21 mouse cellular contexts compared by ENCODE assay signal in the genomic region with DNA sequence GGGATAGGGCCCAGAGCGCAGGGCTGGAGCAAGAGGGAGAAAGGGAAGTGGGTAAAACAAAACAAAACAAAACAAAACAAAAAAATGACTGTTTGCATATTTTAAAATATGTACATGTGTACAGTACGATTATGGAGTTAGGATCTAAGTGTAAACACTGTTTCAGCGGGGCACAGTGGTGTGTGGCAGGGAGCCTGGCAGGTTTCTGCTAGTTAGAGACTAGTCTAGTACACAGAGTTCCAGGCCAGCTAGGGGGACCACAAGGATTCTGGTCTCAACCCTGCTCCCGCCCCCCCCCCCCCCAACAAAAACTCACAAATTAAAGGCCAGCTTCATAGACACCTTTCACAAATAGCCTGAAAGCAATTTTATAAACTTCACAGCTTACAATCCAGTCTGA. TPM values are rescaled to one million over a fixed set of nuclear protein-coding genes. Genes with fewer than 3 reads are reported as not detected.
DNase-seq lines count a peak whose midpoint lies in the region; ATAC-seq and TF ChIP-seq lines count a peak whose summit lies in the region.
"Had no signal": no experiment of that assay in that cellular context is flagged by ENCODE, and none has a peak within 500 bp of the region (broad histone marks: within the 10 kb centered on the region; RNA-seq: fewer than 3 reads in every experiment).

No protein-coding gene starts in this region.

- H3K9ac ChIP-seq in hindbrain, embryonic 15.5 days: no peak overlapping the region
- no peak overlapping the region for H3K9ac ChIP-seq in hindbrain, postnatal 0 days (replicated peaks; ENCODE audit: low read length)
- no peak overlapping the region for H3K9ac ChIP-seq in lung, embryonic 15.5 days
- no peak overlapping the region for H3K9ac ChIP-seq in embryonic facial prominence, embryonic 15.5 days
- H3K9ac ChIP-seq: forebrain, embryonic 12.5 days; forebrain, embryonic 15.5 days; heart, embryonic 13.5 days had no signal

- peaks cover 40% of the 10 kb centered on the region for H3K36me3 ChIP-seq in hindbrain, embryonic 15.5 days
- H3K36me3 ChIP-seq in hindbrain, postnatal 0 days (ENCODE audit: insufficient read depth, low read length): peaks cover 34% of the 10 kb centered on the region
- peaks cover 43% of the 10 kb centered on the region for H3K36me3 ChIP-seq in lung, embryonic 15.5 days
- H3K36me3 ChIP-seq in embryonic facial prominence, embryonic 15.5 days: peaks cover 40% of the 10 kb centered on the region

- no peaks in the 10 kb centered on the region for H3K27me3 ChIP-seq in hindbrain, embryonic 15.5 days
- H3K27me3 ChIP-seq in hindbrain, postnatal 0 days (ENCODE audit: insufficient read depth, low read length): no peaks in the 10 kb centered on the region
- H3K27me3 ChIP-seq in lung, embryonic 15.5 days: no peaks in the 10 kb centered on the region
- no peaks in the 10 kb centered on the region for H3K27me3 ChIP-seq in embryonic facial prominence, embryonic 15.5 days
- H3K27me3 ChIP-seq: forebrain, embryonic 12.5 days; forebrain, embryonic 15.5 days; heart, embryonic 13.5 days had no signal

- no peak for TF ChIP-seq CTCF in hindbrain, postnatal 0 days (IDR thresholded peaks at IDR 0.05; ENCODE audit: low read depth)
- no peak for TF ChIP-seq CTCF in lung, adult 2 months (IDR thresholded peaks at IDR 0.05; ENCODE audit: insufficient read depth, low read length)

- DNase-seq in heart, adult 11 months: peak; percentile 74
- DNase-seq in heart, postnatal 4 days: no peak
- DNase-seq in hindbrain, postnatal 0 days (ENCODE audit: low spot score): no peak
- no peak for DNase-seq in lung, adult 2 months
- DNase-seq in ovary, postnatal 36 days (ENCODE audit: low spot score): no peak
- DNase-seq: adrenal gland, adult 2 months; adrenal gland, postnatal 14 days; cerebellum, adult 11 months; cerebellum, adult 2 months; cerebellum, adult 9-11 months; cerebellum, postnatal 25 days; gastrocnemius, postnatal 10 days; gastrocnemius, postnatal 36 days; heart, postnatal 14 days had no signal

- no peaks in the 10 kb centered on the region for H3K9me3 ChIP-seq in hindbrain, embryonic 15.5 days
- H3K9me3 ChIP-seq in hindbrain, postnatal 0 days (ENCODE audit: low read length): no peaks in the 10 kb centered on the region
- no peaks in the 10 kb centered on the region for H3K9me3 ChIP-seq in lung, embryonic 15.5 days
- H3K9me3 ChIP-seq in embryonic facial prominence, embryonic 15.5 days (replicated peaks): no peaks in the 10 kb centered on the region
- H3K9me3 ChIP-seq: forebrain, embryonic 12.5 days; forebrain, embryonic 15.5 days; heart, embryonic 13.5 days had no signal

- H3K4me1 ChIP-seq in hindbrain, embryonic 15.5 days (replicated peaks): no peaks in the 10 kb centered on the region
- no peaks in the 10 kb centered on the region for H3K4me1 ChIP-seq in hindbrain, postnatal 0 days (ENCODE audit: insufficient read depth, low read length)
- no peaks in the 10 kb centered on the region for H3K4me1 ChIP-seq in lung, embryonic 15.5 days
- H3K4me1 ChIP-seq in lung, adult 2 months (ENCODE audit: control insufficient read depth, insufficient read depth, low read length): no peaks in the 10 kb centered on the region
- no peaks in the 10 kb centered on the region for H3K4me1 ChIP-seq in embryonic facial prominence, embryonic 15.5 days
- H3K4me1 ChIP-seq: forebrain, embryonic 12.5 days; forebrain, embryonic 15.5 days had no signal

- peak; percentile 33; the same call in 1 of the 2 replicates for ATAC-seq in hindbrain, embryonic 15.5 days (ENCODE audit: low FRiP score, low read depth)
- ATAC-seq in hindbrain, postnatal 0 days: no peak
- peak; percentile 55; the same call in 1 of the 2 replicates for ATAC-seq in lung, embryonic 15.5 days (ENCODE audit: borderline replicate concordance, extremely low read depth, low FRiP score, low TSS enrichment)
- ATAC-seq in embryonic facial prominence, embryonic 15.5 days (ENCODE audit: insufficient number of reproducible peaks, low FRiP score, low TSS enrichment, low read depth): no peak
- ATAC-seq: CD4-positive, CD25-positive, alpha-beta regulatory T cell, adult 4 months; forebrain, embryonic 15.5 days had no signal

- no peak overlapping the region for H3K4me2 ChIP-seq in hindbrain, embryonic 15.5 days
- H3K4me2 ChIP-seq in hindbrain, postnatal 0 days (ENCODE audit: low read depth, low read length): no peak overlapping the region
- no peak overlapping the region for H3K4me2 ChIP-seq in lung, embryonic 15.5 days
- no peak overlapping the region for H3K4me2 ChIP-seq in embryonic facial prominence, embryonic 15.5 days (replicated peaks)
- H3K4me2 ChIP-seq: forebrain, embryonic 12.5 days; forebrain, embryonic 15.5 days; heart, embryonic 13.5 days had no signal

- no peak for TF ChIP-seq POLR2A in lung, adult 2 months (IDR thresholded peaks at IDR 0.05; ENCODE audit: borderline replicate concordance, extremely low read depth, low read depth, low read length)

- 92% methylated on average over 4 of the region's 4 CpGs for WGBS in hindbrain, embryonic 15.5 days
- 79% methylated on average over 4 of the region's 4 CpGs for WGBS in hindbrain, postnatal 0 days
- WGBS in lung, embryonic 15.5 days: 63% methylated on average over 4 of the region's 4 CpGs
- 74% methylated on average over 4 of the region's 4 CpGs for WGBS in lung, adult 2 months
- 69% methylated on average over 4 of the region's 4 CpGs for WGBS in embryonic facial prominence, embryonic 15.5 days

- H3K27ac ChIP-seq in hindbrain, embryonic 15.5 days (replicated peaks): no peak overlapping the region
- no peak overlapping the region for H3K27ac ChIP-seq in hindbrain, postnatal 0 days
- no peak overlapping the region for H3K27ac ChIP-seq in lung, embryonic 15.5 days
- 0 out of 2 replicates have a peak overlapping the region, but pooled peaks have one; percentile 17 for H3K27ac ChIP-seq in embryonic facial prominence, embryonic 15.5 days (replicated peaks)
- H3K27ac ChIP-seq: forebrain, embryonic 12.5 days; forebrain, embryonic 15.5 days; heart, embryonic 13.5 days had no signal

- H3K4me3 ChIP-seq in hindbrain, embryonic 15.5 days: no peak overlapping the region
- no peak overlapping the region for H3K4me3 ChIP-seq in hindbrain, postnatal 0 days (ENCODE audit: low read length)
- no peak overlapping the region for H3K4me3 ChIP-seq in lung, embryonic 15.5 days
- H3K4me3 ChIP-seq in lung, adult 2 months (replicated peaks; ENCODE audit: extremely low read depth, low read depth, low read length): no peak overlapping the region
- no peak overlapping the region for H3K4me3 ChIP-seq in embryonic facial prominence, embryonic 15.5 days (replicated peaks)
- H3K4me3 ChIP-seq: forebrain, embryonic 12.5 days; forebrain, embryonic 15.5 days; heart, embryonic 13.5 days had no signal

RNA-seq across cellular contexts. Expression of gene Ccnl1, which starts 14.6 kb away (rescaled TPM):
- total RNA-seq in heart, postnatal 4 days (2021): 10 to 100 TPM; 43.3 to 49.6 TPM
- polyA plus RNA-seq in hindbrain, embryonic 15.5 days (2015; fragmentation: Nextera tagmentation; extraction: Ambion mirVana): 63.6 and 66.1 TPM in 2 replicates
- 32.9 and 34.8 TPM in 2 replicates for total RNA-seq in hindbrain, postnatal 0 days (2014; rRNA removed)
- 56.8 and 56.9 TPM in 2 replicates for polyA plus RNA-seq in hindbrain, postnatal 0 days (2015; fragmentation: Nextera tagmentation; extraction: Ambion mirVana)
- polyA plus RNA-seq in lung, embryonic 15.5 days (2015; fragmentation: Nextera tagmentation; extraction: Ambion mirVana): 106 and 116 TPM in 2 replicates
- 51.4 and 75.1 TPM in 2 replicates for polyA plus RNA-seq in lung, adult 2 months (2012; rRNA removed)
- polyA plus RNA-seq in embryonic facial prominence, embryonic 15.5 days (2015; fragmentation: Nextera tagmentation; extraction: Ambion mirVana): 106 and 107 TPM in 2 replicates

Comparison
In these comparisons a context has a peak if more than half of its experiments do, and no peak if none do; other contexts are left out.
1. ATAC-seq: peak in hindbrain, embryonic 15.5 days (single experiment) and lung, embryonic 15.5 days (single experiment); none in hindbrain, postnatal 0 days (single experiment) and embryonic facial prominence, embryonic 15.5 days (single experiment).